Mouse (Mus musculus) myocyte (in vitro differentiated cells): ENCODE results near the gene Sar1a. TPM values are rescaled to one million over a fixed set of nuclear protein-coding genes. Genes with fewer than 3 reads are reported as not detected.

Source experiments
- H3K27me3 ChIP-seq: one replicate; pipeline ENCODE4 v1.6.1; 2011; ENCODE audit not compliant: control insufficient read depth, insufficient read depth, insufficient read length
- H3K36me3 ChIP-seq: one replicate; pipeline ENCODE4 v1.6.1; 2011; ENCODE audit not compliant: control insufficient read depth, insufficient read depth
- H3K4me2 ChIP-seq: one replicate; pipeline ENCODE4 v1.6.1; 2011; ENCODE audit warnings: low read depth, control low read depth
- H3K4me3 ChIP-seq: one replicate; pipeline ENCODE4 v1.5.1; 2011; ENCODE audit warnings: mild to moderate bottlenecking, control low read depth, moderate library complexity
- H3K79me2 ChIP-seq: one replicate; pipeline ENCODE4 v1.6.1; 2011; ENCODE audit not compliant: control insufficient read depth, insufficient read depth
- H3ac ChIP-seq: one replicate; pipeline ENCODE4 v1.6.1; 2011; ENCODE audit not compliant: control insufficient read depth, insufficient read length
- CEBPB ChIP-seq: IDR thresholded peaks from 2 replicates; pipeline ENCODE4 v1.6.1; 2011; ENCODE audit warnings: mild to moderate bottlenecking, moderate library complexity; ENCODE audit not compliant: poor library complexity, insufficient read depth, severe bottlenecking
- E2F4 ChIP-seq: IDR thresholded peaks from one replicate; pipeline ENCODE4 v1.6.1; 2011; ENCODE audit warnings: mild to moderate bottlenecking, control low read depth, moderate library complexity; ENCODE audit not compliant: insufficient read depth
- MAX ChIP-seq: IDR thresholded peaks from one replicate; pipeline ENCODE4 v1.6.1; 2011; ENCODE audit warnings: low read depth, mild to moderate bottlenecking, control low read depth
- MYOD1 ChIP-seq, 3 experiments: IDR thresholded peaks; one replicate each; pipeline ENCODE4 v1.6.1; 2011; ENCODE audit warnings: control low read depth in 2 of 3, low read depth in 2 of 3, mild to moderate bottlenecking in 2 of 3, moderate library complexity in 1 of 3; ENCODE audit not compliant: insufficient read length in 2 of 3, control insufficient read depth in 1 of 3
- MYOG ChIP-seq, 3 experiments: IDR thresholded peaks; one replicate each; pipeline ENCODE4 v1.6.1; 2011; ENCODE audit warnings: control low read depth in 2 of 3, low read depth in 2 of 3, mild to moderate bottlenecking in 2 of 3; ENCODE audit not compliant: insufficient read length in 2 of 3, control insufficient read depth in 1 of 3, insufficient read depth in 1 of 3
- POLR2A ChIP-seq: IDR thresholded peaks from one replicate; pipeline ENCODE4 v1.6.1; 2011; ENCODE audit warnings: low read depth, mild to moderate bottlenecking, control low read depth, moderate library complexity; ENCODE audit not compliant: insufficient read length
- POLR2AphosphoS2 ChIP-seq: IDR thresholded peaks from one replicate; pipeline ENCODE4 v1.6.1; 2011; ENCODE audit warnings: low read depth, control low read depth; ENCODE audit not compliant: insufficient read length
- REST ChIP-seq: IDR thresholded peaks from one replicate; pipeline ENCODE4 v1.6.1; 2011; ENCODE audit warnings: mild to moderate bottlenecking, control low read depth, moderate library complexity; ENCODE audit not compliant: insufficient read depth, insufficient read length
- SRF ChIP-seq: IDR thresholded peaks from one replicate; pipeline ENCODE4 v1.6.1; 2011; ENCODE audit warnings: low read depth; ENCODE audit not compliant: control insufficient read depth, insufficient read length
- TCF12 ChIP-seq: IDR thresholded peaks from one replicate; pipeline ENCODE4 v1.6.1; 2011; ENCODE audit warnings: mild to moderate bottlenecking, control low read depth; ENCODE audit not compliant: poor library complexity, insufficient read depth, severe bottlenecking
- TCF3 ChIP-seq: IDR thresholded peaks from one replicate; pipeline ENCODE4 v1.6.1; 2011; ENCODE audit warnings: low read depth, control low read depth; ENCODE audit not compliant: insufficient read length
- USF1 ChIP-seq: IDR thresholded peaks from one replicate; pipeline ENCODE4 v1.6.1; 2011; ENCODE audit warnings: low read depth, mild to moderate bottlenecking, control low read depth, moderate library complexity
- polyA plus RNA-seq: library from polyadenylated mRNA; unstranded; fragments of >200 nt; fragmentation: generic; extraction: Trizol; gene quantifications from one replicate; pipeline ENCODE4 v1.2.1, GENCODE M21; 2012; ENCODE audit warnings: missing spikeins

The Sar1a gene
- polyA plus RNA-seq, 1 experiment: 142 TPM

- no peaks in the 10 kb centered on the region for H3K27me3 ChIP-seq
- peaks cover 19% of the 10 kb centered on the region for H3K36me3 ChIP-seq
- H3K79me2 ChIP-seq: no peaks in the 10 kb centered on the region
- H3K4me3 ChIP-seq: no peak overlapping the region
- no peak overlapping the region for H3ac ChIP-seq
- no peak for TF ChIP-seq TCF3
- TF ChIP-seq CEBPB: 0 out of 2 replicates have a peak, but pooled peaks have one; percentile 25
- no peak overlapping the region for H3K4me2 ChIP-seq
Observed at GRCm38 (mm10) chr10:61669896-61670295, 10.2 kb upstream of the Sar1a start.

- H3ac ChIP-seq: no peak overlapping the region
- H3K79me2 ChIP-seq: no peaks in the 10 kb centered on the region
- H3K27me3 ChIP-seq: no peaks in the 10 kb centered on the region
- peaks cover 11% of the 10 kb centered on the region for H3K36me3 ChIP-seq
- H3K4me2 ChIP-seq: no peak overlapping the region
- no peak overlapping the region for H3K4me3 ChIP-seq
- TF ChIP-seq MYOG (IDR thresholded peaks at IDR 0.05; ENCODE audit: control insufficient read depth in 1 of 3, insufficient read depth in 1 of 3, insufficient read length in 2 of 3, low read depth in 2 of 3) (no peak), TCF12 (no peak), REST (no peak), CEBPB (no peak), E2F4 (no peak), USF1 (no peak), POLR2AphosphoS2 (no peak), SRF (no peak), MYOD1 (IDR thresholded peaks at IDR 0.05; ENCODE audit: control insufficient read depth in 1 of 3, insufficient read length in 2 of 3, low read depth in 2 of 3) (no peak), POLR2A (no peak)
Observed at GRCm38 (mm10) chr10:61670758-61671157, 9.3 kb upstream of the Sar1a start.

GRCm38 (mm10) chr10:61675935-61676334 is 4.2 kb upstream of the Sar1a start:
- no peak overlapping the region for H3K4me2 ChIP-seq
- H3K79me2 ChIP-seq: peaks cover 6% of the 10 kb centered on the region
- H3ac ChIP-seq: no peak overlapping the region
- H3K36me3 ChIP-seq: no peaks in the 10 kb centered on the region
- H3K4me3 ChIP-seq: no peak overlapping the region
- H3K27me3 ChIP-seq: no peaks in the 10 kb centered on the region
- TF ChIP-seq TCF3 (no peak), REST (no peak), CEBPB (no peak), USF1 (no peak)

- TF ChIP-seq MAX (no peak), MYOG (IDR thresholded peaks at IDR 0.05; ENCODE audit: control insufficient read depth in 1 of 3, insufficient read depth in 1 of 3, insufficient read length in 2 of 3, low read depth in 2 of 3) (no peak), REST (no peak), CEBPB (no peak), TCF3 (no peak), POLR2AphosphoS2 (no peak), USF1 (no peak), MYOD1 (IDR thresholded peaks at IDR 0.05; ENCODE audit: control insufficient read depth in 1 of 3, insufficient read length in 2 of 3, low read depth in 2 of 3) (no peak), SRF (no peak), TCF12 (no peak), E2F4 (no peak), POLR2A (no peak)
- peak overlapping the region; percentile 83 for H3K4me2 ChIP-seq
- H3ac ChIP-seq: peak overlapping the region; percentile 62
- H3K79me2 ChIP-seq: peaks cover 42% of the 10 kb centered on the region
- H3K4me3 ChIP-seq: peak overlapping the region; percentile 76
- H3K27me3 ChIP-seq: no peaks in the 10 kb centered on the region
- peaks cover 9% of the 10 kb centered on the region for H3K36me3 ChIP-seq
Observed at GRCm38 (mm10) chr10:61679545-61679944, 554 bp upstream of the Sar1a start.

- peaks cover 15% of the 10 kb centered on the region for H3K79me2 ChIP-seq
- no peak for TF ChIP-seq USF1
- TF ChIP-seq MAX: no peak
- no peak for TF ChIP-seq TCF12
- TF ChIP-seq MYOD1 (IDR thresholded peaks at IDR 0.05; ENCODE audit: control insufficient read depth in 1 of 3, insufficient read length in 2 of 3, low read depth in 2 of 3): no peak
- no peak for TF ChIP-seq E2F4
- no peak for TF ChIP-seq TCF3
- TF ChIP-seq POLR2A: no peak
- TF ChIP-seq POLR2AphosphoS2: no peak
- no peak for TF ChIP-seq MYOG (IDR thresholded peaks at IDR 0.05; ENCODE audit: control insufficient read depth in 1 of 3, insufficient read depth in 1 of 3, insufficient read length in 2 of 3, low read depth in 2 of 3)
- TF ChIP-seq REST: no peak
- no peak for TF ChIP-seq CEBPB
- no peak for TF ChIP-seq SRF
- H3K4me3 ChIP-seq: no peak overlapping the region
Observed at GRCm38 (mm10) chr10:61689405-61689804, 9.3 kb downstream of the Sar1a start.

More at GRCm38 (mm10) chr10:61689405-61689804, 9.3 kb downstream of the Sar1a start:
- Histone ChIP-seq H3K4me2 (no peak overlapping the region), H3K36me3 (peaks cover 68% of the 10 kb centered on the region), H3ac (no peak overlapping the region), H3K27me3 (no peaks in the 10 kb centered on the region)
